Mouse (Mus musculus) kidney, adult 2 months (tissue): ENCODE data around the gene Krtap15. TPM values are rescaled to one million over a fixed set of nuclear protein-coding genes. Genes with fewer than 3 reads are reported as not detected.

ENCODE experiments used
- DNase-seq: peaks from one replicate; pipeline ENCODE4 v3.0.0; 2021
- H3K27ac ChIP-seq: fragments of 200-500 bp; 2 replicates; pipeline ENCODE4 v1.5.1; 2012; ENCODE audit warnings: low read depth, low read length, control low read depth, inconsistent platforms; ENCODE audit not compliant: insufficient read depth
- H3K27me3 ChIP-seq: fragments of 200-500 bp; replicated peaks from 2 replicates; pipeline ENCODE4 v1.6.1; 2012; ENCODE audit warnings: mild to moderate bottlenecking, moderate library complexity, low read length, inconsistent platforms; ENCODE audit not compliant: control insufficient read depth, insufficient read depth
- H3K36me3 ChIP-seq: fragments of 200-500 bp; 2 replicates; pipeline ENCODE4 v1.6.1; 2012; ENCODE audit warnings: mild to moderate bottlenecking, moderate library complexity, low read length, inconsistent platforms; ENCODE audit not compliant: control insufficient read depth, insufficient read depth
- H3K4me1 ChIP-seq: fragments of 200-500 bp; 2 replicates; pipeline ENCODE4 v1.6.1; 2011; ENCODE audit warnings: low read length; ENCODE audit not compliant: control insufficient read depth, insufficient read depth
- H3K4me3 ChIP-seq: fragments of 200-500 bp; 2 replicates; pipeline ENCODE4 v1.5.1; 2011; ENCODE audit warnings: mild to moderate bottlenecking, low read depth, low read length, control low read depth; ENCODE audit not compliant: insufficient read depth
- CTCF ChIP-seq: fragments of 200-500 bp; conservative IDR thresholded peaks from 2 replicates; pipeline ENCODE4 v1.5.1; 2011; ENCODE audit warnings: low read depth, mild to moderate bottlenecking, control low read depth, low read length, moderate library complexity, mixed read lengths; ENCODE audit not compliant: insufficient read depth, insufficient read length
- POLR2A ChIP-seq: fragments of 200-500 bp; IDR thresholded peaks from one replicate; pipeline ENCODE4 v1.6.1; 2011; ENCODE audit warnings: low read depth, low read length, control low read depth
- WGBS: fragments of 180-500 bp; shearing (Covaris S2); methylation state at CpG from one replicate; pipeline ENCODE4 v1.1.7; 2018; 5-methylcytosine and 5-hydroxymethylcytosine counted together
- polyA plus RNA-seq: library from polyadenylated mRNA; depleted of rRNA; stranded (reverse); fragments of >200 nt; gene quantifications from 2 replicates; pipeline ENCODE4 v1.2.3, GENCODE M21; 2012; rRNA removed

The Krtap15 gene
- polyA plus RNA-seq, 1 experiment = not detected

GRCm38 (mm10) chr16:88847363-88847762 lies 27.3 kb downstream of the Krtap15 start:
- TF ChIP-seq CTCF (no peak), POLR2A (no peak)
- Histone ChIP-seq H3K4me3 (no peak overlapping the region), H3K27ac (no peak overlapping the region), H3K27me3 (no peaks in the 10 kb centered on the region), H3K36me3 (no peaks in the 10 kb centered on the region), H3K4me1 (no peaks in the 10 kb centered on the region)
- peak; percentile 67 for DNase-seq
- 49% methylated on average over 1 of the region's 1 CpGs for WGBS

DNA sequence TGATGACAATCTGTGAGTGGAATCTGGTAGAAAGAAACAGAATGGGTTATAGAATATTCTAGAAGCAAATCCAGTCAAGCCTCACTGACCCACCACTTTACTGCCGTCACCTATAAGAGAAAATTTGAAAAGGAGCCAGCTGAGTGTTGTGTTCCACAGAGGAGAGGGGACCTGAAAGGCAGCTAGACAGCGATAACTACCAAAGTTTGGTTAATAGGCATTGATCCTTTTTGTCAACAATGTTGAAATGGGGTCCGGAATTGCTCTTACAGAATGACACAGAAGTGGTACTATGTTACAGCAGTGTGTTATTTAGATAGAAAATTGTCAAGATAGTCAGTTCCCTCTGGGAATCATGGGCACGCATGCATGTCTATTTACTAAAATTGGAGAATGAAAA lies 28.5 kb downstream of the Krtap15 start:
- Histone ChIP-seq H3K36me3 (no peaks in the 10 kb centered on the region), H3K27ac (no peak overlapping the region), H3K4me1 (no peaks in the 10 kb centered on the region), H3K27me3 (no peaks in the 10 kb centered on the region), H3K4me3 (no peak overlapping the region)
- 84% methylated on average over 4 of the region's 4 CpGs for WGBS
- DNase-seq = no peak
- TF ChIP-seq POLR2A = no peak
- TF ChIP-seq CTCF = no peak

DNA sequence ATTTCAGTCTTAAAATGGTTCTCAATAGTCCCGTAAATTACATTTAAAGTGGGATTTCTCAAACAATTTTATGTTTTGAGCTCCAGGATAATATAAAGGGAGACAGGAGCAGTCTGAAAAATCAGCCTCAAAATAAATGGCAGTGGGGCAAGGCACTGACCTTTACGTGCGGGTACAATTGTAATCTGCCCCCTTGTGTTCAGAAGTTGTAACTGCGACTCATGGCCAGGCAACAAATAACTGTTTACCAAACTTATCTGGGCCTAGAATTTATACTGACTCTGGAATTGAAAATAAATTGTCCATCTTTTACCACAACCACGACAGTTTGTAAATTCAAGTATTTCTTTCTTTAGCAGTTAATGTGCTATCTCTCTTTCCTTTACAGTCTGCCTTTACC lies 31.4 kb downstream of the Krtap15 start:
- Histone ChIP-seq H3K4me3 (no peak overlapping the region), H3K4me1 (no peaks in the 10 kb centered on the region), H3K27ac (no peak overlapping the region), H3K27me3 (no peaks in the 10 kb centered on the region), H3K36me3 (no peaks in the 10 kb centered on the region)
- TF ChIP-seq CTCF (peak; percentile 62), POLR2A (no peak)
- WGBS = 16% methylated on average over 5 of the region's 5 CpGs
- peak; percentile 36 for DNase-seq

GRCm38 (mm10) chr16:88864887-88865407 lies 44.9 kb downstream of the Krtap15 start:
- TF ChIP-seq CTCF (no peak), POLR2A (no peak)
- WGBS = 54% methylated on average over 4 of the region's 4 CpGs

DNA sequence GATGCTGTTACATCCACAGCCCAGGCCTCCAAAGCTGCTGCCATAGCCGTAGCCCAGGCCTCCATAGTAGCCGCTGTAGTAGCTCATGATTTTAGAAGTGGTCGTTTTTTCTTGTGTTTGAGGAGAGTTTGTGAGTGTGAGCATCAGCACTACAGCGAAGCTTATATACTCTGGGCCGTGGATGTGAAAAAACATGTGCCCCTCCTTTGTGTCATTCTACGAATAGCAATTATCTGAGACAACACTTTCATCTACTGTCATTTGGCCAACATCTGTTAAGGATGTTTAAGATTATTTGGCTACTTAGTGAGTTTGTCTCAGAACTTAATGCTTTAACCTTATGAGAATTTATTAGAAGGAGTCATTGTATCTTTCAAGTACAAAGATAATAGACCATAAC lies 49.3 kb downstream of the Krtap15 start, which contains the start of gene Krtap19-1:
TSS of gene Krtap19-1 (minus strand) at position 101 of the 400 bp plus-strand sequence.
- Histone ChIP-seq H3K27ac (no peak within 1 kb of the TSS), H3K36me3 (no peaks in the 10 kb centered on the region), H3K4me1 (no peaks in the 10 kb centered on the region), H3K4me3 (no peak within 1 kb of the TSS), H3K27me3 (no peaks in the 10 kb centered on the region)
- TF ChIP-seq POLR2A = no peak
- TF ChIP-seq CTCF = no peak
- 90% methylated on average over 6 of the region's 6 CpGs for WGBS
- DNase-seq = no peak

More at GRCm38 (mm10) chr16:88864887-88865407, 44.9 kb downstream of the Krtap15 start:
- H3K36me3 ChIP-seq = no peaks in the 10 kb centered on the region
- no peaks in the 10 kb centered on the region for H3K4me1 ChIP-seq
- no peak overlapping the region for H3K4me3 ChIP-seq
- H3K27ac ChIP-seq = no peak overlapping the region
- DNase-seq = no peak
- H3K27me3 ChIP-seq = no peaks in the 10 kb centered on the region

- Histone ChIP-seq H3K4me3 (no peak within 1 kb of the TSS), H3K4me1 (no peaks in the 10 kb centered on the region), H3K27ac (no peak within 1 kb of the TSS), H3K36me3 (no peaks in the 10 kb centered on the region), H3K27me3 (no peaks in the 10 kb centered on the region)
- WGBS = 95% methylated on average over 3 of the region's 3 CpGs
- no peak for TF ChIP-seq CTCF
- TF ChIP-seq POLR2A = no peak
- no peak for DNase-seq
Measured at GRCm38 (mm10) chr16:88874169-88874568, 54.2 kb downstream of the Krtap15 start, which contains the start of gene Krtap19-2. Gene Krtap19-2 (minus strand): TSS chr16:88874269.

DNA sequence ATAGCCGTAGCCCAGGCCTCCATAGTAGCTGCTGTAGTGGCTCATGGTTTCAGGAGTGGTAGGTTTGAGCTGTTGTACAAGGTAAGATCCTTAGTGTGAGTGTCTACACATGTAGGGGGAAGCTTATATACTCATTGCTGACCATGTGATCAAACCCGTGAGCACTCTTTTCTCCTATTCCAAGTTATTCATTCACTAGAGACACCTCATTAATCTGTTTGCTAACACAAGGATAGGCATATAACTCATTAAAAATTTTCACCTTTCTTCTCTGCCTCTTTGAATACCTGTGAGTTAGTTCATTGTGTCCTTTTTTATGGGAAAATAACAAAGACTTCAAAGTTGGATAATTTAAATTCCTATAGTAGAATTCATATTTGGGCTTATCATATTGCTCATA lies 57.9 kb downstream of the Krtap15 start, which contains the start of gene Krtap19-3:
TSS of gene Krtap19-3 (minus strand) at position 101 of the 400 bp plus-strand sequence.
- Histone ChIP-seq H3K27ac (no peak within 1 kb of the TSS), H3K4me1 (no peaks in the 10 kb centered on the region), H3K4me3 (no peak within 1 kb of the TSS), H3K36me3 (no peaks in the 10 kb centered on the region), H3K27me3 (no peaks in the 10 kb centered on the region)
- TF ChIP-seq CTCF (no peak), POLR2A (no peak)
- WGBS = 69% methylated on average over 2 of the region's 2 CpGs
- DNase-seq = no peak

Other genes with a start within 250 kb of the Krtap15 start
- not detected in 2 replicates for gene Krtap24-1, start 207.9 kb upstream of the Krtap15 start, polyA plus RNA-seq
- not detected in 2 replicates for gene 2310079G19Rik, start 192.5 kb upstream of the Krtap15 start, polyA plus RNA-seq
- gene Krtap26-1, start 172.4 kb upstream of the Krtap15 start, polyA plus RNA-seq = not detected in 2 replicates
- not detected in 2 replicates for gene Krtap27-1, start 148.5 kb upstream of the Krtap15 start, polyA plus RNA-seq
- gene 2310061N02Rik, start 112.3 kb upstream of the Krtap15 start, polyA plus RNA-seq = not detected in 2 replicates
- not detected in 2 replicates for gene Krtap13-1, start 91.4 kb upstream of the Krtap15 start, polyA plus RNA-seq
- not detected in 2 replicates for gene Krtap13, start 68.6 kb upstream of the Krtap15 start, polyA plus RNA-seq
- not detected in 2 replicates for gene 2310034C09Rik, start 61.4 kb upstream of the Krtap15 start, polyA plus RNA-seq
- not detected in 2 replicates for gene 2310057N15Rik, start 46.0 kb upstream of the Krtap15 start, polyA plus RNA-seq
- not detected in 2 replicates for gene Gm5965, start 42.3 kb upstream of the Krtap15 start, polyA plus RNA-seq
- not detected in 2 replicates for gene Gm20741, start 8.0 kb upstream of the Krtap15 start, polyA plus RNA-seq
- not detected in 2 replicates for gene Krtap14, start 5.9 kb downstream of the Krtap15 start, polyA plus RNA-seq
- gene Krtap19-1, start 49.2 kb downstream of the Krtap15 start, polyA plus RNA-seq = not detected in 2 replicates
- not detected in 2 replicates for gene Krtap19-2, start 54.1 kb downstream of the Krtap15 start, polyA plus RNA-seq
- gene Krtap19-3, start 57.8 kb downstream of the Krtap15 start, polyA plus RNA-seq = not detected in 2 replicates
- not detected in 2 replicates for gene Krtap19-4, start 64.9 kb downstream of the Krtap15 start, polyA plus RNA-seq
- not detected in 2 replicates for gene Krtap19-5, start 76.2 kb downstream of the Krtap15 start, polyA plus RNA-seq
- not detected in 2 replicates for gene Krtap19-9b, start 112.0 kb downstream of the Krtap15 start, polyA plus RNA-seq
- gene Krtap16-3, start 142.7 kb downstream of the Krtap15 start, polyA plus RNA-seq = not detected in 2 replicates
- gene Krtap22-2, start 190.5 kb downstream of the Krtap15 start, polyA plus RNA-seq = not detected in 2 replicates
- gene Gm10229, start 195.1 kb downstream of the Krtap15 start, polyA plus RNA-seq = not detected in 2 replicates
- gene Krtap6-1, start 211.5 kb downstream of the Krtap15 start, polyA plus RNA-seq = not detected in 2 replicates
- not detected in 2 replicates for gene Gm10228, start 221.3 kb downstream of the Krtap15 start, polyA plus RNA-seq
- not detected in 2 replicates for gene Krtap6-5, start 227.7 kb downstream of the Krtap15 start, polyA plus RNA-seq
- not detected in 2 replicates for gene 1110025L11Rik, start 243.8 kb downstream of the Krtap15 start, polyA plus RNA-seq